Mouse (Mus musculus): ENCODE data around the gene Ndrg3.

DNA sequence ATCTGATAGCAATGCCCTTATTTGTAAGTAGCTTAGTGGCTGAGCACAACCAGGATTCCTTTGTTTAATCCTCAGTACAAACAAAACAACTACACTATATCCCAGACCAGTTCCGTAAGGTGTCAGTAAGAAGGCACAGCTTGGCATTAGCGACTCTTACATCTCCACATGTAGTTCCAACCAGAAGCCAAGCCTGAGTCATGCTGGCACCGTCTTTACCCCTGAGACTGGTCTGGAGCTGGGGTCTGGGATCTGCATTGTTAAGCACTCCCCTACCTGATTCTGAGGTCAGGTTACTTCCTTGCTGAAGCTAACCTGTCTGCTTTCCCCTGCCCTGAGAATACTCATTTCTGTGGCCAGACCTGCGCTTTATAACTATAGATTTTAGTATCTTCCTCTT lies 23.4 kb downstream of the Ndrg3 start:
- TF ChIP-seq POLR2A (IDR thresholded peaks at IDR 0.05; ENCODE audit: control insufficient read depth, extremely low read depth, insufficient read depth, low read length, poor library complexity) = no peak
- TF ChIP-seq CTCF (IDR thresholded peaks at IDR 0.05; ENCODE audit: borderline replicate concordance, control insufficient read depth, extremely low read depth, insufficient read depth, low read length, poor library complexity) = no peak

Measured in thymus, adult 2 months (tissue).